Mouse (Mus musculus) 416B (cell line): ENCODE results near the gene Bmp10.
"Not testable (repeated sequence)": the region's sequence is repeated elsewhere in the genome, so short reads cannot be mapped to it uniquely, and the experiment has no call there.

Experiments used
- DNase-seq: peaks from one replicate; pipeline ENCODE4 v3.0.0; 2011; ENCODE audit warnings: low read depth

Gene Bmp10

GRCm38 (mm10) chr6:87447217-87447616 is 18.4 kb downstream of the Bmp10 start:
- DNase-seq, result peak; percentile 49

GRCm38 (mm10) chr6:87449534-87449933 is 20.7 kb downstream of the Bmp10 start:
- DNase-seq, result no peak

- peak; percentile 46 for DNase-seq
These were observed 22.2 kb downstream of the Bmp10 start for GRCm38 (mm10) chr6:87451016-87451415.

- DNase-seq, result no peak
These were observed 23.0 kb downstream of the Bmp10 start for GRCm38 (mm10) chr6:87451771-87452170.

GRCm38 (mm10) chr6:87455507-87455906 is 26.7 kb downstream of the Bmp10 start:
- DNase-seq, result no peak

GRCm38 (mm10) chr6:87466221-87466620 is 37.4 kb downstream of the Bmp10 start:
- peak; percentile 75 for DNase-seq

- no peak for DNase-seq
These were observed 38.6 kb downstream of the Bmp10 start for GRCm38 (mm10) chr6:87467373-87467772.

GRCm38 (mm10) chr6:87468372-87468771 is 39.6 kb downstream of the Bmp10 start:
- no peak for DNase-seq

- not testable (repeated sequence) for DNase-seq
These were observed 41.3 kb downstream of the Bmp10 start for GRCm38 (mm10) chr6:87470098-87470497.

- DNase-seq, result no peak
These were observed 46.4 kb downstream of the Bmp10 start for GRCm38 (mm10) chr6:87475223-87475622.

GRCm38 (mm10) chr6:87478847-87479246 is 50.1 kb downstream of the Bmp10 start:
- DNase-seq, result no peak

- DNase-seq, result no peak
These were observed 50.7 kb downstream of the Bmp10 start for GRCm38 (mm10) chr6:87479291-87479999.

GRCm38 (mm10) chr6:87483224-87483899 is 54.6 kb downstream of the Bmp10 start:
- DNase-seq, result no peak

GRCm38 (mm10) chr6:87483900-87484289 is 55.1 kb downstream of the Bmp10 start:
- DNase-seq, result no peak

GRCm38 (mm10) chr6:87484806-87485205 is 56.0 kb downstream of the Bmp10 start:
- no peak for DNase-seq
